Mouse (Mus musculus) midbrain, embryonic 15.5 days (tissue): ENCODE measurements around the gene Tcf12. TPM values are rescaled to one million over a fixed set of nuclear protein-coding genes. Genes with fewer than 3 reads are reported as not detected.
A peak's percentile ranks its signal among the peaks of the same experiment; 100 is the strongest.

ENCODE experiments used
- ATAC-seq: fragments of 200-750 bp; cut with Nextera tagmentation; replicated peaks from 2 replicates; pipeline ENCODE4 v1.8.0; 2017; ENCODE audit warnings: moderate TSS enrichment
- H3K27ac ChIP-seq: fragments of 300-500 bp; sonication (generic); 2 replicates; pipeline ENCODE4 v1.5.1; 2015; ENCODE audit warnings: mild to moderate bottlenecking, inconsistent platforms
- H3K27me3 ChIP-seq: fragments of 300-500 bp; sonication (generic); replicated peaks from 2 replicates; pipeline ENCODE4 v1.6.1; 2015; ENCODE audit warnings: inconsistent platforms
- H3K36me3 ChIP-seq: fragments of 300-500 bp; sonication (generic); replicated peaks from 2 replicates; pipeline ENCODE4 v1.6.1; 2015; ENCODE audit warnings: inconsistent platforms
- H3K4me1 ChIP-seq: fragments of 300-500 bp; sonication (generic); 2 replicates; pipeline ENCODE4 v1.6.1; 2015; ENCODE audit warnings: inconsistent platforms
- H3K4me2 ChIP-seq: fragments of 300-500 bp; sonication (generic); 2 replicates; pipeline ENCODE4 v1.6.1; 2015; ENCODE audit warnings: inconsistent platforms, mild to moderate bottlenecking, moderate library complexity
- H3K4me3 ChIP-seq: fragments of 300-500 bp; sonication (generic); 2 replicates; pipeline ENCODE4 v1.5.1; 2015; ENCODE audit warnings: mild to moderate bottlenecking, inconsistent platforms
- H3K9ac ChIP-seq: fragments of 300-500 bp; sonication (generic); 2 replicates; pipeline ENCODE4 v1.6.1; 2015; ENCODE audit warnings: mild to moderate bottlenecking, inconsistent platforms
- H3K9me3 ChIP-seq: fragments of 300-500 bp; sonication (generic); 2 replicates; pipeline ENCODE4 v1.6.1; 2016; ENCODE audit warnings: inconsistent platforms
- WGBS: fragments of 180-500 bp; shearing (Covaris S2); methylation state at CpG from one replicate; pipeline ENCODE4 v1.1.7; 2015; ENCODE audit warnings: mixed read lengths; 5-methylcytosine and 5-hydroxymethylcytosine counted together
- polyA plus RNA-seq: library from polyadenylated mRNA; unstranded; fragments of >200 nt; fragmentation: Nextera tagmentation; extraction: Ambion mirVana; gene quantifications from 2 replicates; pipeline ENCODE4 v1.2.1, GENCODE M21; 2015

Tcf12 gene
- polyA plus RNA-seq, 1 experiment from 2014 or later: 59.9 TPM

GRCm38 (mm10) chr9:71894246-71894942, 217.3 kb downstream of the Tcf12 start:
- Histone ChIP-seq H3K4me3 (peak overlapping the region; percentile 36), H3K27ac (peak overlapping the region; percentile 61), H3K4me1 (peaks cover 34% of the 10 kb centered on the region), H3K4me2 (peak overlapping the region; percentile 49), H3K27me3 (no peaks in the 10 kb centered on the region), H3K9ac (peak overlapping the region; percentile 39), H3K36me3 (no peaks in the 10 kb centered on the region), H3K9me3 (no peaks in the 10 kb centered on the region)
- ATAC-seq: peak; percentile 78
- 10% methylated on average over 11 of the region's 11 CpGs for WGBS

GRCm38 (mm10) chr9:71888450-71888849, 223.2 kb downstream of the Tcf12 start:
- Histone ChIP-seq H3K9ac (no peak overlapping the region), H3K9me3 (no peaks in the 10 kb centered on the region), H3K27ac (no peak overlapping the region), H3K4me3 (no peak overlapping the region), H3K4me2 (no peak overlapping the region), H3K36me3 (no peaks in the 10 kb centered on the region), H3K4me1 (peaks cover 10% of the 10 kb centered on the region; the same call in 1 of the 2 replicates), H3K27me3 (no peaks in the 10 kb centered on the region)
- ATAC-seq: no peak
- WGBS: 34% methylated on average over 5 of the region's 5 CpGs

- ATAC-seq: no peak
- Histone ChIP-seq H3K4me2 (no peak overlapping the region), H3K9ac (no peak overlapping the region), H3K4me1 (peaks cover 23% of the 10 kb centered on the region), H3K36me3 (0 out of 2 replicates have a peak, but pooled peaks cover 5% of the 10 kb centered on the region), H3K27me3 (no peaks in the 10 kb centered on the region), H3K9me3 (no peaks in the 10 kb centered on the region), H3K27ac (peak overlapping the region; percentile 56; the same call in 1 of the 2 replicates), H3K4me3 (no peak overlapping the region)
- 0% methylated on average over 1 of the region's 1 CpGs for WGBS
Measured at GRCm38 (mm10) chr9:71880629-71881028, 231.0 kb downstream of the Tcf12 start.

GRCm38 (mm10) chr9:71879972-71880371, 231.7 kb downstream of the Tcf12 start:
- Histone ChIP-seq H3K27ac (peak overlapping the region; percentile 56), H3K36me3 (0 out of 2 replicates have a peak, but pooled peaks cover 5% of the 10 kb centered on the region), H3K9me3 (no peaks in the 10 kb centered on the region), H3K9ac (no peak overlapping the region), H3K4me1 (peaks cover 23% of the 10 kb centered on the region), H3K4me2 (no peak overlapping the region), H3K4me3 (no peak overlapping the region), H3K27me3 (no peaks in the 10 kb centered on the region)
- ATAC-seq: no peak
- WGBS: 10% methylated on average over 5 of the region's 5 CpGs

GRCm38 (mm10) chr9:71879415-71879814, 232.3 kb downstream of the Tcf12 start:
- Histone ChIP-seq H3K36me3 (0 out of 2 replicates have a peak, but pooled peaks cover 5% of the 10 kb centered on the region), H3K4me3 (no peak overlapping the region), H3K9ac (no peak overlapping the region), H3K27ac (peak overlapping the region; percentile 39; the same call in 1 of the 2 replicates), H3K4me2 (no peak overlapping the region), H3K9me3 (no peaks in the 10 kb centered on the region), H3K27me3 (no peaks in the 10 kb centered on the region), H3K4me1 (peaks cover 23% of the 10 kb centered on the region)
- WGBS: 10% methylated on average over 2 of the region's 2 CpGs
- peak; percentile 45 for ATAC-seq

GRCm38 (mm10) chr9:71877867-71878266, 233.8 kb downstream of the Tcf12 start:
- no peak for ATAC-seq
- Histone ChIP-seq H3K4me3 (no peak overlapping the region), H3K4me2 (no peak overlapping the region), H3K27ac (0 out of 2 replicates have a peak overlapping the region, but pooled peaks have one; percentile 28), H3K4me1 (peaks cover 23% of the 10 kb centered on the region), H3K9me3 (no peaks in the 10 kb centered on the region), H3K36me3 (0 out of 2 replicates have a peak, but pooled peaks cover 5% of the 10 kb centered on the region), H3K27me3 (no peaks in the 10 kb centered on the region), H3K9ac (no peak overlapping the region)
- WGBS: 58% methylated on average over 3 of the region's 3 CpGs

GRCm38 (mm10) chr9:71874761-71875160, 236.9 kb downstream of the Tcf12 start:
- Histone ChIP-seq H3K27me3 (no peaks in the 10 kb centered on the region), H3K9ac (no peak overlapping the region), H3K4me1 (peaks cover 9% of the 10 kb centered on the region; the same call in 1 of the 2 replicates), H3K36me3 (0 out of 2 replicates have a peak, but pooled peaks cover 2% of the 10 kb centered on the region), H3K9me3 (no peaks in the 10 kb centered on the region), H3K4me3 (no peak overlapping the region), H3K4me2 (no peak overlapping the region), H3K27ac (no peak overlapping the region)
- WGBS: 88% methylated on average over 2 of the region's 2 CpGs
- ATAC-seq: no peak

GRCm38 (mm10) chr9:71874035-71874572, 237.6 kb downstream of the Tcf12 start:
- H3K27ac ChIP-seq: no peak overlapping the region

GRCm38 (mm10) chr9:71863338-71863737, 248.3 kb downstream of the Tcf12 start:
- Histone ChIP-seq H3K27ac (no peak overlapping the region), H3K9me3 (no peaks in the 10 kb centered on the region), H3K36me3 (peaks cover 3% of the 10 kb centered on the region; the same call in 1 of the 2 replicates), H3K27me3 (no peaks in the 10 kb centered on the region), H3K4me3 (no peak overlapping the region), H3K9ac (no peak overlapping the region), H3K4me2 (no peak overlapping the region), H3K4me1 (0 out of 2 replicates have a peak, but pooled peaks cover 2% of the 10 kb centered on the region)
- ATAC-seq: no peak
- 65% methylated on average over 7 of the region's 7 CpGs for WGBS

More at GRCm38 (mm10) chr9:71874035-71874572, 237.6 kb downstream of the Tcf12 start:
- Histone ChIP-seq H3K36me3 (0 out of 2 replicates have a peak, but pooled peaks cover 2% of the 10 kb centered on the region), H3K9ac (no peak overlapping the region), H3K9me3 (no peaks in the 10 kb centered on the region), H3K4me1 (peaks cover 6% of the 10 kb centered on the region; the same call in 1 of the 2 replicates), H3K4me3 (no peak overlapping the region), H3K27me3 (no peaks in the 10 kb centered on the region), H3K4me2 (no peak overlapping the region)
- no peak for ATAC-seq
- WGBS: 79% methylated on average over 3 of the region's 3 CpGs

GRCm38 (mm10) chr9:71861629-71862028, 250.0 kb downstream of the Tcf12 start:
- Histone ChIP-seq H3K9ac (no peak overlapping the region), H3K27ac (no peak overlapping the region), H3K4me1 (0 out of 2 replicates have a peak, but pooled peaks cover 2% of the 10 kb centered on the region), H3K36me3 (no peaks in the 10 kb centered on the region), H3K4me2 (no peak overlapping the region), H3K4me3 (no peak overlapping the region), H3K9me3 (no peaks in the 10 kb centered on the region), H3K27me3 (no peaks in the 10 kb centered on the region)
- no peak for ATAC-seq
- 15% methylated on average over 2 of the region's 2 CpGs for WGBS

- H3K9ac ChIP-seq: no peak overlapping the region
- H3K4me1 ChIP-seq: no peaks in the 10 kb centered on the region
- no peak overlapping the region for H3K27ac ChIP-seq
- H3K9me3 ChIP-seq: no peaks in the 10 kb centered on the region
- no peak overlapping the region for H3K4me3 ChIP-seq
- 90% methylated on average over 1 of the region's 1 CpGs for WGBS
- H3K27me3 ChIP-seq: no peaks in the 10 kb centered on the region
- ATAC-seq: no peak
- peaks cover 20% of the 10 kb centered on the region for H3K36me3 ChIP-seq
- no peak overlapping the region for H3K4me2 ChIP-seq
Measured at GRCm38 (mm10) chr9:71857926-71858325, 253.7 kb downstream of the Tcf12 start.

GRCm38 (mm10) chr9:71853904-71854303, 257.8 kb downstream of the Tcf12 start:
- Histone ChIP-seq H3K27ac (no peak overlapping the region), H3K9ac (no peak overlapping the region), H3K4me3 (no peak overlapping the region), H3K4me1 (no peaks in the 10 kb centered on the region), H3K27me3 (no peaks in the 10 kb centered on the region), H3K9me3 (no peaks in the 10 kb centered on the region), H3K36me3 (peaks cover 20% of the 10 kb centered on the region), H3K4me2 (no peak overlapping the region)
- ATAC-seq: no peak
- WGBS: 94% methylated on average over 3 of the region's 3 CpGs
